Mouse (Mus musculus) megakaryocyte, embryonic 14.5 days (primary cell): Measurements from ENCODE around the gene Lypla2. TPM values are rescaled to one million over a fixed set of nuclear protein-coding genes. Genes with fewer than 3 reads are reported as not detected.
A peak's percentile ranks its signal among the peaks of the same experiment; 100 is the strongest.
"Not testable (repeated sequence)": the region's sequence is repeated elsewhere in the genome, so short reads cannot be mapped to it uniquely, and the experiment has no call there.

Experiments used
- H3K27me3 ChIP-seq: replicated peaks from 2 replicates; pipeline ENCODE3; 2012; ENCODE audit warnings: inconsistent platforms
- H3K36me3 ChIP-seq: replicated peaks from 2 replicates; pipeline ENCODE3; 2012; ENCODE audit warnings: low read length, inconsistent platforms, mixed read lengths
- H3K4me1 ChIP-seq: 2 replicates; pipeline ENCODE4 v1.6.1; 2012; ENCODE audit warnings: inconsistent platforms
- H3K4me3 ChIP-seq: replicated peaks from 2 replicates; pipeline ENCODE3; 2012; ENCODE audit warnings: moderate library complexity, mild to moderate bottlenecking, inconsistent platforms
- H3K9me3 ChIP-seq: 2 replicates; pipeline ENCODE4 v1.6.1; 2012; ENCODE audit warnings: inconsistent platforms
- FLI1 ChIP-seq: IDR thresholded peaks from 2 replicates; pipeline ENCODE4 v1.6.1; 2012; ENCODE audit warnings: low read length, inconsistent platforms, mixed read lengths
- GATA1 ChIP-seq: IDR thresholded peaks from 3 replicates; pipeline ENCODE4 v1.6.1; 2012; ENCODE audit warnings: mixed read lengths, low read length, inconsistent platforms, borderline replicate concordance
- polyA plus RNA-seq: library from polyadenylated mRNA; stranded (reverse); fragments of >175 nt; gene quantifications from 2 replicates; pipeline ENCODE4 v1.2.3, GENCODE M21; 2012; ENCODE audit warnings: low replicate concordance; ENCODE audit not compliant: insufficient read depth

Gene Lypla2
- polyA plus RNA-seq, 1 experiment, result 295 TPM

DNA sequence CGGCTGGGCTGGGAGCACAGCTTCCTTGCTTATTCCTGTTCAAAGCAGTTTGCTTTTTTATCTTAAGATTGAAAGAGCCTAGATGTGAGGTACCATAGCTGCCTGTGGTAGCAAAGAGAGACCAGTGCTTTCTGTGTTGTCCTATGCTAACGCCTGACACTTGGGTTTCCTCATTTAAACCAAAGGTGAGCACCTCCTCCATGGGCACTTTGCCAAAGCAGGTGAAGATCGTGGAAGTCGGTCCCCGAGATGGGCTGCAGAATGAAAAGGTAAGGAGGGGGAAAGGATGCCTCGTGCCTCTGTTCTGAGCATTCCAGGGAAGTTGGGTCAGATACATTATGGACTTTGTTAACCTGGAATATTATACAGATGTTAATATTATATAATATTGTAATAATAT is 22.1 kb downstream of the Lypla2 start:
- no peaks in the 10 kb centered on the region for H3K27me3 ChIP-seq
- H3K36me3 ChIP-seq, result peaks cover 64% of the 10 kb centered on the region
- TF ChIP-seq FLI1 (no peak), GATA1 (no peak)
- H3K4me1 ChIP-seq, result peaks cover 55% of the 10 kb centered on the region
- peaks cover 12% of the 10 kb centered on the region for H3K9me3 ChIP-seq
- H3K4me3 ChIP-seq, result no peak overlapping the region

DNA sequence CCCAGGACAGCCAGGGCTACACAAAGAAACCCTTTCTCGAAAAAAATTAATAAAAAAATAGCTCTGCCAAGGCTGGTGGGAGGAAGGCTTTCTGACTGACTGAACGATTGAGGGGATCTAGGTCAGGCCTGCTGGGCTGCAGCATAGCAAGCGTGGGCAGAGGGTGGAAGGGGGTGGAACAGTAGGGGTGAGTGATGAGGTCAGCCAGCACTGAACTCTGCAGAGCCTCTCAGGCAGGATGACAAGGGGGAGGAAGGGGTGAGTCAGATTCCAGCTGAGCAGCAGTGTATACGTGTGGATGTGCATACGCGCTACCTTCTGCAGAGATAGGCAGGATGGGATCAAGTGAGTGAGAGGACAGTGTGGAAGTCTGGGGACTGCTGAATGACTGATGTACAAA is 22.5 kb downstream of the Lypla2 start:
- TF ChIP-seq FLI1 (no peak), GATA1 (no peak)
- H3K4me3 ChIP-seq, result peak overlapping the region; percentile 82
- peaks cover 12% of the 10 kb centered on the region for H3K9me3 ChIP-seq
- no peaks in the 10 kb centered on the region for H3K27me3 ChIP-seq
- peaks cover 59% of the 10 kb centered on the region for H3K36me3 ChIP-seq
- H3K4me1 ChIP-seq, result peaks cover 58% of the 10 kb centered on the region

DNA sequence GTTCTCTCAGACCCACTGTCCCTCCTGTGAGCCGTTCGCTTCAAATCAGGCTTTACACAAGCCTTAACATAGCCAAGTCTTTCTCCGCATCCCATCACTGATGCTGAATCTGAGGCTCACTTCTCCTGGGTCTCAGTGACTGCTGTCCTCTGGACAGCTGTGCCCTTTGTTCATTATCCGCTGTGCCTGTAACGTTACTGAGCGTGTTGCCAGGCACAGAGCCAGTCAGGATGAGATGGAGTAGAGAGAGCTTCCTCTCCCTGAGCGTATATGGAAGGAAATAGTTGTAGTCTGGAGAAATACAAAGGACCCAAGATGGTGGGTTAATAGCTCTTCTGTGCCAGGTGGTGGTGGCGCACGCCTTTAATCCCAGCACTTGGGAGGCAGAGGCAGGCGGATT is 23.0 kb downstream of the Lypla2 start:
- Histone ChIP-seq H3K4me1 (peaks cover 53% of the 10 kb centered on the region), H3K9me3 (peaks cover 12% of the 10 kb centered on the region), H3K4me3 (peak overlapping the region; percentile 9), H3K36me3 (peaks cover 55% of the 10 kb centered on the region), H3K27me3 (no peaks in the 10 kb centered on the region)
- TF ChIP-seq GATA1 (no peak), FLI1 (no peak)

DNA sequence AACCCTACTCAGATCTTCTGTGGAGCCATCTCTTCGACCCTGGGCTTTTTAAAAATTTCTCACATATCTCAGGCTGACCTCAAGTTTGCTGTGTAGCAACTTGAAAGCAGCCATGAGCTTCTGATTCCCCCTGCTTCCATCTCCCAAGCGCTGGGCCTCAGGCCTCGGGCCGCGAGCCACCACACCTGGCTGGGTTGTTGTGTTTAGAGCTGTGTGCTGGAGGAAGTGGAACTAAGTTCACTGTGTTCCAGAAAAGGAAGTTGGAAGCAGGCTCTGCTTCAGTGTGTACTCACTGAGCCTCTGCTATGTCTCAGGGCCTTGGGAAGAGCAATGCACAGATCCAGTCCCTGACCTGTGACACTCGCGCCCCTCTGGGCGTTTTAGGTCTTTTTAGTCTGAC is 24.3 kb downstream of the Lypla2 start:
- Histone ChIP-seq H3K4me3 (peak overlapping the region; percentile 65), H3K36me3 (peaks cover 49% of the 10 kb centered on the region), H3K27me3 (no peaks in the 10 kb centered on the region), H3K4me1 (peaks cover 59% of the 10 kb centered on the region), H3K9me3 (peaks cover 12% of the 10 kb centered on the region)
- no peak for TF ChIP-seq GATA1
- TF ChIP-seq FLI1, result no peak

DNA sequence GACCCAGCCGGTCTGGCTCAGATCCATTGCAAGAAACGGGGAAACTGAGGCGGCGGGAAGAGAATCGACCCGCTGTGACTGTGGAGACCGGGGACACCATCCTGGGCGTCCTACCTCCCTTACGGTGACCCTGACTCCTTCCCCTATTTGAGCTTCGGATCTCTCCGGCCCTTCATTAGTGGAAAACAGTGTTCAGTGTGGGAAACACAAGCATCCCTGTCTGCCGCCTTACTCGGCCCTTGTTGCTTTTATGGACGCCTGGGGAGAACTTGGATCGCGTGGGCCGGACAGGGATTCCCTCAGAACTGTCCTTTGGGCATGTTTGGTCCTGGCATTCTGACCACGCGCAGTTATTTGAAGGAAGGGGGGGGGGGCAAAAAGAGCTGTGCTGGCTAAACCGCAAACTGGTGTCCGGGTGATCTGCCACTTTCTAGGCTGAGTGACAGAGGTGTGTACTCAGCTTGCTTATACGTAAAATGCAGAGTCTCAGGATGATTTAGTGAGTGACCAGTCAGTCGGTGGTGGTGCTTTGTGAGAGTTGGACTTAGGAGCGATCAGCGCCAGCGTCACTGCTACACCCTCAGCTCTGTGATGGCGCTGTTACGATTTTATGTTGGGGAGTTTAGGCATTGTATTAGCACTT is 25.6 kb downstream of the Lypla2 start:
- H3K36me3 ChIP-seq, result peaks cover 44% of the 10 kb centered on the region
- H3K4me1 ChIP-seq, result peaks cover 69% of the 10 kb centered on the region
- no peaks in the 10 kb centered on the region for H3K27me3 ChIP-seq
- peak overlapping the region; percentile 94 for H3K4me3 ChIP-seq
- peaks cover 5% of the 10 kb centered on the region; the same call in 1 of the 2 replicates for H3K9me3 ChIP-seq
- TF ChIP-seq GATA1 (no peak), FLI1 (no peak)

DNA sequence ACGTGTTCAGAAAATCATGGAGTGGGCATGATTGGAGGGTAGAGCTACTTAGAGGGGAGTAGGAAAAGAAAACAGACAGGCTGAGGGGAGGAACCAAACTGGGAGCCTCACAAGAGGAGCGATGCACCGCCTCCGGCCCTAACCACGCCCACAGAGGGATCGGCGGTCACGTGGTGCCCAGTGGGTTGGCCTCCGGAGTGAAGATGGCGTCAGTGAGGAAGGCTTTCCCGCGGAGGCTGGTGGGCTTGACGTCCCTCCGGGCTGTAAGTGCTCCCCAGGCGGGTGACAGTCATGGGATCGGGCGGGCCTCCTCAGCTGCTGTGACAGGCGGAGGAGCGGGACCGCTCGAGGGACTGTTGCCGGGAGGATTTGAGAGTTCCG is 26.2 kb downstream of the Lypla2 start, which contains the start of gene Hmgcl:
Gene Hmgcl, plus strand, starts transcription at position 171 of the 381 bp plus-strand sequence.
- H3K9me3 ChIP-seq, result no peaks in the 10 kb centered on the region
- H3K36me3 ChIP-seq, result peaks cover 42% of the 10 kb centered on the region
- TF ChIP-seq GATA1 (no peak), FLI1 (no peak)
- H3K4me1 ChIP-seq, result peaks cover 72% of the 10 kb centered on the region
- H3K4me3 ChIP-seq, result peak within 1 kb of the TSS; percentile 94
- H3K27me3 ChIP-seq, result no peaks in the 10 kb centered on the region

DNA sequence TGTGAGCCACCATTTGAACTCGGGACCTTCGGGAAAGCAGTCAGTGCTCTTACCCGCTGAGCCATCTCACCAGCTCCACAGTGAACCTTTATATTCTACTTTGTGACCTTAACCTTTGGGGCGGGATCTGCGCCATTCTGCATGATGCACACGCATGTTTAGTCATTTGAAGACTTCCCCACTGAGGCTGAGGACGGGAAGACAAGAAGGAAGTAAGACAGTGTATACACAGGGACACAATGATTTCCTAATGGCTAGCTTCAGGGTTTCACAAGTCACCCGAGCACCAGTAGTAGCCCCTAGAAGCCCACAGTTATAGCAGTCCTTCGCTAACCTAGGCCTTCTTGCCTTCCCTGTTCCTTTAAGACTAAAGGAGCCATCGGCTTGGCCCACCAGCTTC is 26.7 kb downstream of the Lypla2 start:
- Histone ChIP-seq H3K4me3 (peak overlapping the region; percentile 94), H3K9me3 (no peaks in the 10 kb centered on the region), H3K4me1 (peaks cover 72% of the 10 kb centered on the region), H3K36me3 (peaks cover 42% of the 10 kb centered on the region), H3K27me3 (no peaks in the 10 kb centered on the region)
- no peak for TF ChIP-seq FLI1
- no peak for TF ChIP-seq GATA1

DNA sequence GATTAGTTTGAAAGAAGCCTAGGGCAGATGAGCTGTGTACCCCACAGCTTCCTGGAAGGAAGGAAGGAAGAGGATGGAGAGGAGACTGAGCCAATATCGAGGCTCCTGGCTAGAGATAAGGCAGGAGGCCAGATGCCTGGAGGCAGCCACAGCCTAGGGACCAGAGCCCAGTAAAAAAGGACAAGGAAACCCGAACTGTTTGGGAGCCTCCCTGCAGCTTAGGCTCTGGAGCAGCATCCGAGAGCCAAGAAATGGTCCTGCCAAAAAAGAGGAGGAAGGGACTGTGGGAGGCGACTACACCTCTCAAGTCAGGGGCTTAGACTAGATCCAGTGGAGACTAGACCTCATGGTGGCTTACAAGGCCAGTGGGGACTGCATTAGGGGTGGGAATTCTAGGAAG is 29.0 kb downstream of the Lypla2 start:
- Histone ChIP-seq H3K27me3 (no peaks in the 10 kb centered on the region), H3K4me1 (peaks cover 58% of the 10 kb centered on the region), H3K9me3 (no peaks in the 10 kb centered on the region), H3K4me3 (no peak overlapping the region), H3K36me3 (peaks cover 44% of the 10 kb centered on the region)
- TF ChIP-seq FLI1 (no peak), GATA1 (no peak)

DNA sequence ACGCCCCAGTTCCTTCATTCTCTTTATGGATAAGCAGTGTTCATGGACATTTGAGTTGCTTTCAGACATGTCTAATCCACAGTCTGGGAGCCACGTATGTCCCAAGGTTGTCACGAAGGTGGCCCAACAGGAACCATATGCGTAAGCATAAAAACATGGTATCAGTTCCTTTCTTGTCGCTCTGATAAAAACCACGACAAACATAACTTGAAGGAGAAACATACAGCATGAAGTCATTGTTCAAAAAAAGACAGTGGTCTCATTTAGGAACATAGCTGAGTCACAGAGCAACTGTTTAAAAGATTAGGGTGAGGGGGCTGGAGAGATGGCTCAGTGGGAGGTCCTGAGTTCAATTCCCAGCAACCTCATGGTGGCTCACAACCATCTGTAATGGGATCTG is 30.2 kb downstream of the Lypla2 start:
- H3K9me3 ChIP-seq, result no peaks in the 10 kb centered on the region
- H3K4me3 ChIP-seq, result no peak overlapping the region
- TF ChIP-seq GATA1 (no peak), FLI1 (no peak)
- H3K4me1 ChIP-seq, result peaks cover 48% of the 10 kb centered on the region
- H3K36me3 ChIP-seq, result peaks cover 51% of the 10 kb centered on the region
- no peaks in the 10 kb centered on the region for H3K27me3 ChIP-seq

DNA sequence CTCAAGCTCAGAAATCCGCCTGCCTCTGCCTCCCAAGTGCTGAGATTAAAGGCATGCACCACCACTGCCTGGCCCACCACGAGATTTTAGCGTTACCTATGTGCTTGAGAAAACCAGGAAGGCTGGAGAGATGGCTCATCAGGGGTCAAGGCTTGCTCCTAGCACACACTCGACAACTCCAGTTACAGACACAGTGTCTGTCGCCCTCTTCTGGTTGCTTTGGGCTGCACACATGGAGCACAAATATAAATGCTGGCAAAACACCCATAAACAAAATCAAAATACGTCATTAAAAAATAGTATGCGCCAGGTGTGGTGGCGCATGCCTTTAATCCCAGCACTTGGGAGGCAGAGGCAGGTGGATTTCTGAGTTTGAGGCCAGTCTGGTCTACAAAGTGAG is 31.4 kb downstream of the Lypla2 start:
- H3K27me3 ChIP-seq, H3K9me3 ChIP-seq, H3K4me3 ChIP-seq: not testable (repeated sequence)
- peaks cover 61% of the 10 kb centered on the region for H3K36me3 ChIP-seq
- peaks cover 45% of the 10 kb centered on the region for H3K4me1 ChIP-seq

DNA sequence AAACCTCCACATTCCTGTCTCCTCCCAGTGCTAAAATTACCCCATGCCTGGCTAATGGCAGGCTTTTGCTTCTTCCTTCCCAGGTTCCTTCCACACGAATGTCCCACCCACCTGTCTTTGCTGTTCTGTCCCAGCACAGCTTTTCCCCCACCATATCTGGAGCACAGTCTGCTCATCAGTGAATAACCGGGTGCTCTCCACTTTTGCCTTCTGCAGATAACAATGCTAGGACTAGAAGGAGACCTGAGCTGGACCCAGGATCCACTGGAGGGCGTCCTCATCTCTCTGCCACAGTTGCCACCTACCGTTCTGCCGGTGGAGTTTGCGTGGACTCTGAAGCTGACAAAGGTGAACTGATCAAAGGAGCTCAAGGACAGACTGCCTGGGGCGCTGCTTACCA is 33.6 kb downstream of the Lypla2 start:
- Histone ChIP-seq H3K36me3 (peaks cover 79% of the 10 kb centered on the region), H3K4me1 (peaks cover 55% of the 10 kb centered on the region), H3K9me3 (no peaks in the 10 kb centered on the region), H3K27me3 (no peaks in the 10 kb centered on the region), H3K4me3 (no peak overlapping the region)
- TF ChIP-seq FLI1 (no peak), GATA1 (no peak)
